Mouse (Mus musculus): ENCODE data around the gene Gm3952. TPM values are rescaled to one million over a fixed set of nuclear protein-coding genes. Genes with fewer than 3 reads are reported as not detected.

Gm3952 gene
- not detected in 2 replicates for polyA plus RNA-seq (2012; rRNA removed; ENCODE audit: low replicate concordance)

GRCm38 (mm10) chr8:128798594-128798993 lies at the start of gene Gm3952:
TSS of gene Gm3952 (minus strand) at chr8:128798694.

Other genes with a start within 250 kb of the Gm3952 start
- 84.0 and 103 TPM in 2 replicates for gene Itgb1, start 113.0 kb downstream of the Gm3952 start, polyA plus RNA-seq (2012; rRNA removed; ENCODE audit: low replicate concordance)

Data from subcutaneous adipose tissue, adult 2 months (tissue).